Mouse (Mus musculus) megakaryocyte progenitor cell, adult 5-6 weeks (primary cell): Measurements from ENCODE around the gene Acaa1a. TPM values are rescaled to one million over a fixed set of nuclear protein-coding genes. Genes with fewer than 3 reads are reported as not detected.
A peak's percentile ranks its signal among the peaks of the same experiment; 100 is the strongest.

ENCODE experiments used
- ATAC-seq: replicated peaks from 2 replicates; pipeline ENCODE4 v1.8.0; 2016; ENCODE audit warnings: mild to moderate bottlenecking, moderate TSS enrichment, inconsistent platforms; ENCODE audit not compliant: poor library complexity
- total RNA-seq, 2 experiments: library from RNA; stranded (forward) in 1 of 2; stranded (reverse) in 1 of 2; fragments of 157-497, 149-512 nt in 1 of 2; fragments of 200-1000 nt in 1 of 2; gene quantifications; 2 replicates each; pipeline versions ENCODE4 v1.2.3 to v1.2.4; 2015 to 2017

Acaa1a gene
- 19.5 and 20.9 TPM in 2 replicates for total RNA-seq (2015)
- 23.2 and 30.1 TPM in 2 replicates for total RNA-seq (2017)

DNA sequence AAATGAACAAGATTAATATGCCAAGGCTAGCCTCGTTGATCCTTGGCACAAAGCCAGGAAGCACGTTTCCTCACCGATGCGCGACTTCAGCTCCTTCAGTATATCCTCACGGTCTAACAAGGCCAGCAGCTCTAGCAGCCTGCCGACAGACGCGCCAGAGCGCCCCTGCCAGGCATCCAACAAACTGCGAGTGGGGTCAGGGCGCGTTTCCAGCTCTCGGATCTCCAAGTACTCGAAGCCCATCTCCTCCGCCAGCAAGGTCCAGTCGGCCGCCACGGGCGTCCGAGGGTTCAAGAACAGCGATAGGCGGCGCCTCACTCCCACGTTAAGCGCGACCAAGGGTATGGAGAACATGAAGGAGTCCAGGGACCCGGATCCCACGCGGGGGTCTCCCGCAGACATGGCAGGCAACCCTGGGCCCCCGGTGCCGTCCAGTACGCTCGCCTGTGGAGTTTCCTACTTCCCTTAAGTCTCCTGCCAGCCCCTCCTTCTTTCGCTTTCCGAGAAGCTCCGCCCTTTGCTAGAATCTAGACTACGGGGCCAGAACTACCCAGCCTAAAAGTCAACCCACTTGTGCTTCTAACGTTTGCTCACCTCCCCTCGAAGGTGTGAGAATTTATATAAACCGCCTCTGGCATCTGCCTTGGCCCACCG, at the start of gene Acaa1a:
Acaa1a (plus strand) TSS at position 119 of the 654 bp plus-strand sequence.
- peak; percentile 57 for ATAC-seq

GRCm38 (mm10) chr9:119290791-119291190, 48.7 kb upstream of the Acaa1a start:
- no peak for ATAC-seq

- no peak for ATAC-seq
Observed at GRCm38 (mm10) chr9:119297696-119298095, 41.8 kb upstream of the Acaa1a start.

DNA sequence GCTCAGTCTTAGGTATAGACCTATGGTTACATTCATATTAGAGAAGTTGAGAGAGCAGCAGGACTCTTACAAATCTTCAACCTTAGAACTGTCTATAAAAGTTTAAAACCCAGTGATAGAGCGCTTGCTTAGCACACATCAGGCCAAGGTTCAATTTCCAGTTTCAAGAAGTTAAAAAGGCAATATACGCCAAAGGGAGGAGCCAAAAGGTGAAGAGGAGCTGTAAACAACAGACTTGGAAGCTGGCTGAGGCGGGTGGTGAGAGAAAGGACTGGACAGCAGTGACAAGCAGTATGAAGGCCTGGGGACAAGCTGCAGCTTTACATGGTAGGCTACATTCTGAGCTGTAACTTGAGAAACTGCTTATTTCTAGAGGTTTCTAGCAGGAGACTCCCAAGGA, 40.9 kb upstream of the Acaa1a start:
- no peak for ATAC-seq

DNA sequence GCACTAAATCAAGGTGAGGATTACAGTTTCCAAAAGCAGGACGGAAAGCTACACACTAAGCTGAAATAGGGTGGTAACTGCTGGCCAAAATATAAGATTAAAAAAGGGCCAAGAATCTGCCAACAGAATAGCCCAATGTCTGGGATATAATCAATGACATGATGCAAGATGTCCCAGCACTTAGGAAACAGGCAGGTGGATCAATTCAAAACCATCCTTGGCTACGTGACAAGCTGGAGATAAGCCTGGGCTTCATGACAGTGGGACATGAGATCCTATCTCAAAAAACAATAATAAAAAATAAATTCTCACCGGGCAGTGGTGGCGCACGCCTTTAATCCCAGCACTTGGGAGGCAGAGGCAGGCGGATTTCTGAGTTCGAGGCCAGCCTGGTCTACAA, 33.6 kb upstream of the Acaa1a start:
- ATAC-seq, result no peak

GRCm38 (mm10) chr9:119309067-119309466, 30.4 kb upstream of the Acaa1a start:
- ATAC-seq, result no peak

DNA sequence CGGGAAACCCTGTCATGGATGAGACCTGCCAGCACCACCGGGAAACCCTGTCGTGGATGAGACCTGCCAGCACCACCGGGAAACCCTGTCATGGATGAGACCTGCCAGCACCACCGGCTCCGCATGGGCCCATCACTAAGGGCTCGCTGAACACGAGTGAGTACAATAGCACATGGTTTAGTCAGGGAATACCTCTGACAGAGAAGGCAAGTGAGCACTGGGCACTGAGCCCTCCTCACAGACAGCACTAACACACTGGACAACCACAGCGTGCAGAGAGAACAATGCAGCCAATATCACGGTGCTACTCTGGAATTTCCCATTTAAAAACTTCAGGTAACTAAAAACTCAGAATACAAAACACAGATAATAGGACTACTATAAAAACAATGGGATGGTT, 26.4 kb upstream of the Acaa1a start:
- ATAC-seq, result no peak

- ATAC-seq, result no peak
Observed at GRCm38 (mm10) chr9:119318891-119319290, 20.6 kb upstream of the Acaa1a start.

DNA sequence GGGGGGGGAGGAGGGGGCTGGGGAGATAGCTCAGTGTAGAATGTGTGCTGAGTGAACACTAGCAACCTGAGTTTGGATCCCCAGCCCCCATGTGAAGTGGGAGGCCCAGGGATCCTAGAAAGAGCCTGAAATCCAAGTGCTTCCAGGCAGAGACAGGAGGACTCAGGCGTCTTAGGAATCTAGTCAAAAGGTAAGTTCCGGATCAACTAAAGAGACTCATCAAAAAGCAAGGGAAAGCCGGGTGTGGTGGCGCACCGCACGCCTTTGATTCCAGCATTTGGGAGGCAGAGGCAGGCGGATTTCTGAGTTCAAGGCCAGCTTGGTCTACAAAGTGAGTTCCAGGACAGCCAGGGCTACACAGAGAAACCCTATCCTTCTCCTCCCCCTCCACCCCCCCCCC, 19.0 kb upstream of the Acaa1a start:
- no peak for ATAC-seq

GRCm38 (mm10) chr9:119320946-119321345, 18.5 kb upstream of the Acaa1a start:
- no peak for ATAC-seq

- peak; percentile 1; the same call in 1 of the 2 replicates for ATAC-seq
Observed at GRCm38 (mm10) chr9:119321392-119322229, 17.9 kb upstream of the Acaa1a start.

GRCm38 (mm10) chr9:119322289-119323259, 16.9 kb upstream of the Acaa1a start, which contains the start of gene Oxsr1:
TSS of gene Oxsr1 (minus strand) at chr9:119322427.
- peak; percentile 88 for ATAC-seq

GRCm38 (mm10) chr9:119323260-119323645, 16.2 kb upstream of the Acaa1a start:
- no peak; the same call in 1 of the 2 replicates for ATAC-seq

DNA sequence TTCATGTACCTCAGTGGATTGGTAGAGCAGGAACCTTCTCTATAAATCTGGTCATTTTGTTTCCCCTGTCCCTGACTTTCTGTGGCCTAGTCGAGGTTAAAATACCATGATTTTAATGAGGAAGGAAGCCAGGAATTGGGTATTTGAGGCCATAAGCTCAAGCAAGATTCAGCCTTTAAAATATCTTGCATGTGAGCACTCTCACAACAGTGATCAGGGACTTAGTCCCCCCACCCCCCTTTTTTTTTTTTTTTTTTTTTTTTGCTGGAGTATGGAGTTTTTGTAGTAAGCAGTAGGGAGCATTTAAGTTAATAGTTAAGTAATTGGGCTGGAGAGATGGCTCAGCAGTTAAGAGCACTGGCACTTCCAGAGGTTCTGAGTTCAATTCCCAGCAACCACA, 15.3 kb upstream of the Acaa1a start:
- ATAC-seq, result no peak

DNA sequence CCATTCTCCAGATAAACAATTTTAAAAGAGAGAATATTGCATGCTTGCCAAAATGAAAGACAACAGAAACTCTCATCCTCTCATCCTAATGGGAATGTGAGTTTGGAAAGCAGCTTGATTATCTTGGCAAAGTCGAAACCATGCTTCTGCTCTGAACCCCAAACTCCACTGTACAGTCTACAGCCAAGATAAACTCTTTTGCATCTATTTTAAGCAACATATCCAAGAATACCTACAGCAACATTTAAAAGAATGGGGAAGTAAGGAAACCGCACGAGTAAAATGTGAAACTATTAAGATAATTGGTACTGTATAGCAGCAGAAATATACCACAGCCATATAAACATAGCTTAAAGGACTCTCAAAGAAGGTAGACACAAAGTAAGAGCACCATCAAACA, 11.0 kb upstream of the Acaa1a start:
- peak; percentile 63 for ATAC-seq

GRCm38 (mm10) chr9:119330186-119330963, 9.1 kb upstream of the Acaa1a start:
- no peak for ATAC-seq

DNA sequence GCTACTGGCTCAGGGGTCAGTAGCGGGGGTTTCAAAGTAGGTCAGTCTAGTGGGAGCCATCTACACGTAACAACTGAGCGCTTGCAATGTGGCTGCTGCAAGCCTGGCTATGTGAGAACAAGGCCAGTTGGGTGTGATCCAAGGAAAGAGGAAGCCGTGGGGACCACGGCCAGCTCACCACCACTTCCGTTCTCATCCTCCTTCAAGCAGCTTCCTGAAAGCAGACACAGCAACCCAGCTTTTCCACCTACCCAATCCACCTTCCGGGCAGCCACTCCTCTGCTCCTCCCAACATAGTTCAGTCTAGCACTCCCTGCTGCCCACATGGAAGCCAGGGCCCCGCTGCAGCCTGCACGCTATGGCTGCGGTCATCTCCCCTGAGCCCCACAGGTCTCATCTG, 5.2 kb upstream of the Acaa1a start:
- ATAC-seq, result peak; percentile 96

- ATAC-seq, result no peak
Observed at GRCm38 (mm10) chr9:119334834-119335233, 4.6 kb upstream of the Acaa1a start.

DNA sequence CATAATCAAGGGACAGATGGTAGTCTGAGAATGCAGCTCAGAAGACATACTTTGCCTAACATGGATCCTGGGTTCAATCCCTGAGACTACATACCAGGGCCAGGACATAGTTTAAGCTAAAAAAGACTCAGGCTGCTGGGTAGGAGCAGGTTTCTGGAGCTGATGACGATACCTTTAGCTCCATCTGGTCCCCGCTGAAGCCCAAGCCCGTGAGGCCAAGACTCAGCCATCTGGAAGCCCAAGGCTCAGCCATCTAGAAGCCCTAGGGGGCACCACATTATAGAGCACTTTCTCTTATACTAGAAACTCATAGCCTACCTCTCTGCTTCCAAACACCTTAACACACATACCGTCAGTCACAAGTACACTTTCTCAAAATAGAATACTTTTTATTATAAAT, 3.9 kb upstream of the Acaa1a start:
- ATAC-seq, result no peak

- no peak for ATAC-seq
Observed at GRCm38 (mm10) chr9:119337842-119338241, 1.6 kb upstream of the Acaa1a start.
